Mouse (Mus musculus) gastrocnemius, postnatal 14 days (tissue): ENCODE results near the gene Rpn1. TPM values are rescaled to one million over a fixed set of nuclear protein-coding genes. Genes with fewer than 3 reads are reported as not detected.
"Not testable (repeated sequence)": the region's sequence is repeated elsewhere in the genome, so short reads cannot be mapped to it uniquely, and the experiment has no call there.

Source experiments
- DNase-seq: peaks from one replicate; pipeline ENCODE4 v3.0.0; 2021; ENCODE audit warnings: mixed read lengths
- intact Hi-C: fragments of 180-260 bp; cut with DNase I; formaldehyde crosslinking; loops from one replicate; pipeline ENCODE4 v1.15.1; 2025; ENCODE audit warnings: low total_unique reads
- total RNA-seq, 2 experiments: library from RNA; stranded (reverse); gene quantifications; 2 replicates each; pipeline ENCODE4 v1.2.3; 2021

Gene Rpn1
- total RNA-seq, 2 experiments from 2014 or later: 65.9 to 75.8 TPM

GRCm38 (mm10) chr6:88113139-88113538 is 28.9 kb downstream of the Rpn1 start:
- intact Hi-C loops: loop anchor here (5.0 to 10.0 kb wide), 2 partner anchors 322 to 389 kb away; no protein-coding TSS in a partner anchor
- peak; percentile 63 for DNase-seq

GRCm38 (mm10) chr6:88114414-88114813 is 30.1 kb downstream of the Rpn1 start:
- intact Hi-C loops: loop anchor here (5.0 to 10.0 kb wide), 2 partner anchors 320 to 388 kb away; no protein-coding TSS in a partner anchor

GRCm38 (mm10) chr6:88116347-88117183 is 32.3 kb downstream of the Rpn1 start:
- DNase-seq: no peak
- intact Hi-C loops: loop anchor here (10.0 kb wide), 1 partner anchor 318 kb away; no protein-coding TSS in a partner anchor

More at GRCm38 (mm10) chr6:88114414-88114813, 30.1 kb downstream of the Rpn1 start:
- no peak for DNase-seq

- DNase-seq: no peak
- intact Hi-C loops: loop anchor here (10.0 kb wide), 1 partner anchor 318 kb away; no protein-coding TSS in a partner anchor
Observed at GRCm38 (mm10) chr6:88117184-88117575, 32.9 kb downstream of the Rpn1 start.

GRCm38 (mm10) chr6:88119309-88119708 is 35.0 kb downstream of the Rpn1 start:
- no peak for DNase-seq
- intact Hi-C loops: loop anchor here (10.0 kb wide), 1 partner anchor 315 kb away; no protein-coding TSS in a partner anchor

- no peak for DNase-seq
- intact Hi-C loops: loop anchor here (5.0 to 10.0 kb wide), 3 partner anchors 66 to 204 kb away; no protein-coding TSS in a partner anchor
Observed at GRCm38 (mm10) chr6:88120813-88121212, 36.5 kb downstream of the Rpn1 start.

GRCm38 (mm10) chr6:88121781-88122180 is 37.5 kb downstream of the Rpn1 start:
- intact Hi-C loops: loop anchor here (5.0 to 10.0 kb wide), 3 partner anchors 66 to 203 kb away; no protein-coding TSS in a partner anchor
- no peak for DNase-seq

GRCm38 (mm10) chr6:88123150-88123857 is 39.0 kb downstream of the Rpn1 start:
- no peak for DNase-seq
- intact Hi-C loops: loop anchor here (5.0 to 10.0 kb wide), 3 partner anchors 64 to 201 kb away; no protein-coding TSS in a partner anchor

GRCm38 (mm10) chr6:88123858-88124261 is 39.6 kb downstream of the Rpn1 start:
- intact Hi-C loops: loop anchor here (5.0 to 10.0 kb wide), 3 partner anchors 63 to 201 kb away; no protein-coding TSS in a partner anchor

GRCm38 (mm10) chr6:88124551-88124950 is 40.3 kb downstream of the Rpn1 start:
- intact Hi-C loops: loop anchor here (5.0 to 10.0 kb wide), 3 partner anchors 63 to 200 kb away; no protein-coding TSS in a partner anchor

More at GRCm38 (mm10) chr6:88123858-88124261, 39.6 kb downstream of the Rpn1 start:
- DNase-seq: peak; percentile 41

GRCm38 (mm10) chr6:88125815-88126214 is 41.5 kb downstream of the Rpn1 start:
- intact Hi-C loops: loop anchor here (10.0 kb wide), 1 partner anchor 199 kb away; no protein-coding TSS in a partner anchor

More at GRCm38 (mm10) chr6:88124551-88124950, 40.3 kb downstream of the Rpn1 start:
- DNase-seq: no peak

GRCm38 (mm10) chr6:88131521-88131920 is 47.2 kb downstream of the Rpn1 start:
- intact Hi-C loops: no loop called here
- no peak for DNase-seq

More at GRCm38 (mm10) chr6:88125815-88126214, 41.5 kb downstream of the Rpn1 start:
- not testable (repeated sequence) for DNase-seq

GRCm38 (mm10) chr6:88132051-88132450 is 47.8 kb downstream of the Rpn1 start:
- no peak for DNase-seq
- intact Hi-C loops: no loop called here

- no peak for DNase-seq
- intact Hi-C loops: no loop called here
Observed at GRCm38 (mm10) chr6:88133061-88133460, 48.8 kb downstream of the Rpn1 start.

- intact Hi-C loops: no loop called here
- DNase-seq: peak; percentile 30
Observed at GRCm38 (mm10) chr6:88133878-88134277, 49.6 kb downstream of the Rpn1 start.

- no peak for DNase-seq
- intact Hi-C loops: no loop called here
Observed at GRCm38 (mm10) chr6:88136201-88136631, 51.9 kb downstream of the Rpn1 start.

GRCm38 (mm10) chr6:88138485-88138884 is 54.2 kb downstream of the Rpn1 start:
- intact Hi-C loops: no loop called here
- no peak for DNase-seq

GRCm38 (mm10) chr6:88140264-88140663 is 56.0 kb downstream of the Rpn1 start:
- peak; percentile 53 for DNase-seq
- intact Hi-C loops: no loop called here

GRCm38 (mm10) chr6:88145793-88146192 is 61.5 kb downstream of the Rpn1 start:
- no peak for DNase-seq
- intact Hi-C loops: no loop called here
